Mouse (Mus musculus): Measurements from ENCODE around the gene Il1rapl2. TPM values are rescaled to one million over a fixed set of nuclear protein-coding genes. Genes with fewer than 3 reads are reported as not detected.

Gene Il1rapl2
- polyA plus RNA-seq, 1 experiment, result not detected

GRCm38 (mm10) chrX:138505049-138505448, 934.6 kb downstream of the Il1rapl2 start:
- Histone ChIP-seq H3K27ac (ENCODE audit: insufficient read depth, low read depth, low read length) (no peak overlapping the region), H3K4me3 (ENCODE audit: insufficient read depth, low read length) (no peak overlapping the region), H3K4me1 (ENCODE audit: control insufficient read depth, insufficient read depth, low read length) (no peaks in the 10 kb centered on the region)
- TF ChIP-seq POLR2A (IDR thresholded peaks at IDR 0.05; ENCODE audit: borderline replicate concordance, low read depth, low read length) (no peak), CTCF (IDR thresholded peaks at IDR 0.05; ENCODE audit: low read depth, low read length) (no peak)

- TF ChIP-seq CTCF (IDR thresholded peaks at IDR 0.05; ENCODE audit: low read depth, low read length), result no peak
- TF ChIP-seq POLR2A (IDR thresholded peaks at IDR 0.05; ENCODE audit: borderline replicate concordance, low read depth, low read length), result no peak
- Histone ChIP-seq H3K4me3 (ENCODE audit: insufficient read depth, low read length) (no peak overlapping the region), H3K4me1 (ENCODE audit: control insufficient read depth, insufficient read depth, low read length) (no peaks in the 10 kb centered on the region), H3K27ac (ENCODE audit: insufficient read depth, low read depth, low read length) (no peak overlapping the region)
Observed at GRCm38 (mm10) chrX:138620106-138620505, 1049.7 kb downstream of the Il1rapl2 start.

- no peaks in the 10 kb centered on the region for H3K4me1 ChIP-seq (ENCODE audit: control insufficient read depth, insufficient read depth, low read length)
- TF ChIP-seq CTCF (IDR thresholded peaks at IDR 0.05; ENCODE audit: low read depth, low read length), result no peak
- TF ChIP-seq POLR2A (IDR thresholded peaks at IDR 0.05; ENCODE audit: borderline replicate concordance, low read depth, low read length), result no peak
- H3K27ac ChIP-seq (ENCODE audit: insufficient read depth, low read depth, low read length), result no peak overlapping the region
- H3K4me3 ChIP-seq (ENCODE audit: insufficient read depth, low read length), result no peak overlapping the region
Observed at GRCm38 (mm10) chrX:138625311-138625710, 1054.9 kb downstream of the Il1rapl2 start.

GRCm38 (mm10) chrX:138722372-138722771, 1152.0 kb downstream of the Il1rapl2 start:
- Histone ChIP-seq H3K4me1 (ENCODE audit: control insufficient read depth, insufficient read depth, low read length) (no peaks in the 10 kb centered on the region), H3K27ac (ENCODE audit: insufficient read depth, low read depth, low read length) (no peak overlapping the region), H3K4me3 (ENCODE audit: insufficient read depth, low read length) (no peak overlapping the region)
- TF ChIP-seq POLR2A (IDR thresholded peaks at IDR 0.05; ENCODE audit: borderline replicate concordance, low read depth, low read length) (no peak), CTCF (IDR thresholded peaks at IDR 0.05; ENCODE audit: low read depth, low read length) (no peak)

GRCm38 (mm10) chrX:138800958-138801357, 1230.5 kb downstream of the Il1rapl2 start:
- no peak overlapping the region for H3K27ac ChIP-seq (ENCODE audit: insufficient read depth, low read depth, low read length)
- TF ChIP-seq CTCF (IDR thresholded peaks at IDR 0.05; ENCODE audit: low read depth, low read length), result no peak
- no peak for TF ChIP-seq POLR2A (IDR thresholded peaks at IDR 0.05; ENCODE audit: borderline replicate concordance, low read depth, low read length)
- H3K4me3 ChIP-seq (ENCODE audit: insufficient read depth, low read length), result no peak overlapping the region
- no peaks in the 10 kb centered on the region for H3K4me1 ChIP-seq (ENCODE audit: control insufficient read depth, insufficient read depth, low read length)

GRCm38 (mm10) chrX:138831876-138832275, 1261.5 kb downstream of the Il1rapl2 start:
- Histone ChIP-seq H3K4me1 (ENCODE audit: control insufficient read depth, insufficient read depth, low read length) (no peaks in the 10 kb centered on the region), H3K4me3 (ENCODE audit: insufficient read depth, low read length) (no peak overlapping the region), H3K27ac (ENCODE audit: insufficient read depth, low read depth, low read length) (no peak overlapping the region)
- TF ChIP-seq POLR2A (IDR thresholded peaks at IDR 0.05; ENCODE audit: borderline replicate concordance, low read depth, low read length), result no peak
- no peak for TF ChIP-seq CTCF (IDR thresholded peaks at IDR 0.05; ENCODE audit: low read depth, low read length)

GRCm38 (mm10) chrX:138833894-138834293, 1263.5 kb downstream of the Il1rapl2 start:
- TF ChIP-seq CTCF (IDR thresholded peaks at IDR 0.05; ENCODE audit: low read depth, low read length), result no peak
- no peak for TF ChIP-seq POLR2A (IDR thresholded peaks at IDR 0.05; ENCODE audit: borderline replicate concordance, low read depth, low read length)
- no peak overlapping the region for H3K4me3 ChIP-seq (ENCODE audit: insufficient read depth, low read length)
- no peak overlapping the region for H3K27ac ChIP-seq (ENCODE audit: insufficient read depth, low read depth, low read length)
- no peaks in the 10 kb centered on the region for H3K4me1 ChIP-seq (ENCODE audit: control insufficient read depth, insufficient read depth, low read length)

GRCm38 (mm10) chrX:138838381-138838780, 1268.0 kb downstream of the Il1rapl2 start:
- H3K4me1 ChIP-seq (ENCODE audit: control insufficient read depth, insufficient read depth, low read length), result no peaks in the 10 kb centered on the region
- H3K4me3 ChIP-seq (ENCODE audit: insufficient read depth, low read length), result no peak overlapping the region
- no peak overlapping the region for H3K27ac ChIP-seq (ENCODE audit: insufficient read depth, low read depth, low read length)
- TF ChIP-seq CTCF (IDR thresholded peaks at IDR 0.05; ENCODE audit: low read depth, low read length) (no peak), POLR2A (IDR thresholded peaks at IDR 0.05; ENCODE audit: borderline replicate concordance, low read depth, low read length) (no peak)
